Mouse (Mus musculus): ENCODE results near the gene Maml3. TPM values are rescaled to one million over a fixed set of nuclear protein-coding genes. Genes with fewer than 3 reads are reported as not detected.

Gene Maml3
- polyA plus RNA-seq, 1 experiment from 2014 or later: 6.0 TPM

GRCm38 (mm10) chr3:51908437-51908990 lies 196.4 kb downstream of the Maml3 start:
- DNase-seq (ENCODE audit: low spot score): peak; percentile 80
- H3K27me3 ChIP-seq (replicated peaks; ENCODE audit: low read depth, poor library complexity, severe bottlenecking): no peaks in the 10 kb centered on the region
- no peaks in the 10 kb centered on the region for H3K36me3 ChIP-seq (replicated peaks)
- WGBS: 13% methylated on average over 14 of the region's 14 CpGs
- peak overlapping the region; percentile 77 for H3K27ac ChIP-seq (replicated peaks)
- H3K9me3 ChIP-seq: no peaks in the 10 kb centered on the region
- H3K4me1 ChIP-seq: peaks cover 68% of the 10 kb centered on the region
- peak overlapping the region; percentile 34; the same call in 1 of the 2 replicates for H3K4me3 ChIP-seq

GRCm38 (mm10) chr3:51907113-51907860 lies 197.6 kb downstream of the Maml3 start:
- no peak for DNase-seq (ENCODE audit: low spot score)
- 58% methylated on average over 10 of the region's 10 CpGs for WGBS
- Histone ChIP-seq H3K27me3 (replicated peaks; ENCODE audit: low read depth, poor library complexity, severe bottlenecking) (no peaks in the 10 kb centered on the region), H3K4me3 (no peak overlapping the region), H3K36me3 (replicated peaks) (no peaks in the 10 kb centered on the region), H3K4me1 (peaks cover 60% of the 10 kb centered on the region), H3K9me3 (no peaks in the 10 kb centered on the region), H3K27ac (replicated peaks) (peak overlapping the region; percentile 24; the same call in 1 of the 2 replicates)

- no peaks in the 10 kb centered on the region for H3K9me3 ChIP-seq
- DNase-seq (ENCODE audit: low spot score): no peak
- H3K27me3 ChIP-seq (replicated peaks; ENCODE audit: low read depth, poor library complexity, severe bottlenecking): no peaks in the 10 kb centered on the region
- WGBS: 82% methylated on average over 9 of the region's 9 CpGs
- H3K4me3 ChIP-seq: no peak overlapping the region
- peaks cover 56% of the 10 kb centered on the region for H3K4me1 ChIP-seq
- H3K27ac ChIP-seq (replicated peaks): no peak overlapping the region
- H3K36me3 ChIP-seq (replicated peaks): no peaks in the 10 kb centered on the region
These were observed 199.0 kb downstream of the Maml3 start for GRCm38 (mm10) chr3:51905903-51906302.

GRCm38 (mm10) chr3:51904357-51904855 lies 200.5 kb downstream of the Maml3 start:
- 86% methylated on average over 12 of the region's 12 CpGs for WGBS
- DNase-seq (ENCODE audit: low spot score): no peak
- peaks cover 67% of the 10 kb centered on the region for H3K4me1 ChIP-seq
- no peak overlapping the region for H3K4me3 ChIP-seq
- H3K36me3 ChIP-seq (replicated peaks): no peaks in the 10 kb centered on the region
- no peaks in the 10 kb centered on the region for H3K27me3 ChIP-seq (replicated peaks; ENCODE audit: low read depth, poor library complexity, severe bottlenecking)
- H3K9me3 ChIP-seq: no peaks in the 10 kb centered on the region
- no peak overlapping the region for H3K27ac ChIP-seq (replicated peaks)

- 57% methylated on average over 2 of the region's 2 CpGs for WGBS
- H3K27me3 ChIP-seq (replicated peaks; ENCODE audit: low read depth, poor library complexity, severe bottlenecking): no peaks in the 10 kb centered on the region
These were observed 203.7 kb downstream of the Maml3 start for GRCm38 (mm10) chr3:51901151-51901550.

GRCm38 (mm10) chr3:51894514-51894913 lies 210.4 kb downstream of the Maml3 start:
- WGBS: 66% methylated on average over 8 of the region's 8 CpGs
- Histone ChIP-seq H3K36me3 (replicated peaks) (peaks cover 7% of the 10 kb centered on the region; the same call in 1 of the 2 replicates), H3K27ac (replicated peaks) (no peak overlapping the region), H3K9me3 (peaks cover 7% of the 10 kb centered on the region; the same call in 1 of the 2 replicates), H3K4me1 (peaks cover 7% of the 10 kb centered on the region), H3K4me3 (no peak overlapping the region), H3K27me3 (replicated peaks; ENCODE audit: low read depth, poor library complexity, severe bottlenecking) (no peaks in the 10 kb centered on the region)
- no peak for DNase-seq (ENCODE audit: low spot score)

More at GRCm38 (mm10) chr3:51901151-51901550, 203.7 kb downstream of the Maml3 start:
- no peak for DNase-seq (ENCODE audit: low spot score)
- Histone ChIP-seq H3K4me3 (no peak overlapping the region), H3K36me3 (replicated peaks) (no peaks in the 10 kb centered on the region), H3K9me3 (no peaks in the 10 kb centered on the region), H3K4me1 (peaks cover 34% of the 10 kb centered on the region), H3K27ac (replicated peaks) (0 out of 2 replicates have a peak overlapping the region, but pooled peaks have one; percentile 36)

GRCm38 (mm10) chr3:51891562-51892119 lies 213.2 kb downstream of the Maml3 start:
- 86% methylated on average over 10 of the region's 10 CpGs for WGBS
- Histone ChIP-seq H3K27me3 (replicated peaks; ENCODE audit: low read depth, poor library complexity, severe bottlenecking) (0 out of 2 replicates have a peak, but pooled peaks cover 4% of the 10 kb centered on the region), H3K4me1 (peaks cover 26% of the 10 kb centered on the region), H3K4me3 (no peak overlapping the region), H3K9me3 (peaks cover 7% of the 10 kb centered on the region; the same call in 1 of the 2 replicates), H3K36me3 (replicated peaks) (peaks cover 7% of the 10 kb centered on the region; the same call in 1 of the 2 replicates), H3K27ac (replicated peaks) (no peak overlapping the region)
- no peak for DNase-seq (ENCODE audit: low spot score)

- Histone ChIP-seq H3K4me3 (no peak overlapping the region), H3K27ac (replicated peaks) (no peak overlapping the region; the same call in 1 of the 2 replicates), H3K4me1 (peaks cover 33% of the 10 kb centered on the region)
These were observed 214.7 kb downstream of the Maml3 start for GRCm38 (mm10) chr3:51890181-51890580.

GRCm38 (mm10) chr3:51889776-51890175 lies 215.1 kb downstream of the Maml3 start:
- H3K9me3 ChIP-seq: no peaks in the 10 kb centered on the region
- H3K36me3 ChIP-seq (replicated peaks): no peaks in the 10 kb centered on the region
- H3K27ac ChIP-seq (replicated peaks): no peak overlapping the region; the same call in 1 of the 2 replicates
- H3K27me3 ChIP-seq (replicated peaks; ENCODE audit: low read depth, poor library complexity, severe bottlenecking): 0 out of 2 replicates have a peak, but pooled peaks cover 4% of the 10 kb centered on the region
- DNase-seq (ENCODE audit: low spot score): no peak
- no peak overlapping the region for H3K4me3 ChIP-seq
- peaks cover 36% of the 10 kb centered on the region for H3K4me1 ChIP-seq
- 75% methylated on average over 5 of the region's 5 CpGs for WGBS

More at GRCm38 (mm10) chr3:51890181-51890580, 214.7 kb downstream of the Maml3 start:
- DNase-seq (ENCODE audit: low spot score): no peak
- 79% methylated on average over 4 of the region's 4 CpGs for WGBS
- H3K27me3 ChIP-seq (replicated peaks; ENCODE audit: low read depth, poor library complexity, severe bottlenecking): 0 out of 2 replicates have a peak, but pooled peaks cover 4% of the 10 kb centered on the region
- no peaks in the 10 kb centered on the region; the same call in 1 of the 2 replicates for H3K9me3 ChIP-seq
- H3K36me3 ChIP-seq (replicated peaks): no peaks in the 10 kb centered on the region

GRCm38 (mm10) chr3:51888662-51889433 lies 216.0 kb downstream of the Maml3 start:
- H3K4me1 ChIP-seq: peaks cover 39% of the 10 kb centered on the region
- DNase-seq (ENCODE audit: low spot score): peak; percentile 52
- 0 out of 2 replicates have a peak, but pooled peaks cover 4% of the 10 kb centered on the region for H3K27me3 ChIP-seq (replicated peaks; ENCODE audit: low read depth, poor library complexity, severe bottlenecking)
- H3K9me3 ChIP-seq: no peaks in the 10 kb centered on the region
- peak overlapping the region; percentile 79 for H3K27ac ChIP-seq (replicated peaks)
- H3K36me3 ChIP-seq (replicated peaks): no peaks in the 10 kb centered on the region
- peak overlapping the region; percentile 48 for H3K4me3 ChIP-seq
- 10% methylated on average over 20 of the region's 20 CpGs for WGBS

GRCm38 (mm10) chr3:51888295-51888661 lies 216.6 kb downstream of the Maml3 start:
- H3K27me3 ChIP-seq (replicated peaks; ENCODE audit: low read depth, poor library complexity, severe bottlenecking): 0 out of 2 replicates have a peak, but pooled peaks cover 4% of the 10 kb centered on the region
- DNase-seq (ENCODE audit: low spot score): peak; percentile 52
- H3K4me1 ChIP-seq: peaks cover 42% of the 10 kb centered on the region
- no peaks in the 10 kb centered on the region for H3K9me3 ChIP-seq
- H3K27ac ChIP-seq (replicated peaks): peak overlapping the region; percentile 79
- H3K36me3 ChIP-seq (replicated peaks): no peaks in the 10 kb centered on the region
- H3K4me3 ChIP-seq: peak overlapping the region; percentile 48
- WGBS: 4% methylated on average over 8 of the region's 8 CpGs

- no peak overlapping the region for H3K27ac ChIP-seq (replicated peaks)
- peaks cover 59% of the 10 kb centered on the region for H3K4me1 ChIP-seq
- H3K36me3 ChIP-seq (replicated peaks): no peaks in the 10 kb centered on the region
- WGBS: 62% methylated on average over 5 of the region's 5 CpGs
- H3K27me3 ChIP-seq (replicated peaks; ENCODE audit: low read depth, poor library complexity, severe bottlenecking): 0 out of 2 replicates have a peak, but pooled peaks cover 4% of the 10 kb centered on the region
- no peak for DNase-seq (ENCODE audit: low spot score)
- H3K9me3 ChIP-seq: no peaks in the 10 kb centered on the region
- H3K4me3 ChIP-seq: no peak overlapping the region
These were observed 219.0 kb downstream of the Maml3 start for GRCm38 (mm10) chr3:51885920-51886319.

Data from embryonic facial prominence, embryonic 10.5 days (tissue).